Comparison of ENCODE assay signal across 27 mouse cellular contexts in genomic region chr15:97610767-97611166, GRCm38 (mm10).
"Had no signal": no experiment of that assay in that cellular context is flagged by ENCODE, and none has a peak within 500 bp of the region (broad histone marks: within the 10 kb centered on the region; RNA-seq: fewer than 3 reads in every experiment).

No protein-coding gene starts in this region.

- H3K9me3 ChIP-seq: embryonic facial prominence, embryonic 10.5 days; embryonic facial prominence, embryonic 13.5 days; embryonic facial prominence, embryonic 15.5 days; forebrain, embryonic 12.5 days; forebrain, embryonic 13.5 days; forebrain, embryonic 15.5 days had no signal

- ATAC-seq: forebrain, embryonic 13.5 days; forebrain, embryonic 14.5 days; forebrain, embryonic 15.5 days; forebrain, embryonic 16.5 days had no signal

- H3K27me3 ChIP-seq: embryonic facial prominence, embryonic 15.5 days; forebrain, embryonic 15.5 days had no signal

- H3K4me2 ChIP-seq: embryonic facial prominence, embryonic 12.5 days; embryonic facial prominence, embryonic 13.5 days; embryonic facial prominence, embryonic 15.5 days; forebrain, embryonic 12.5 days; forebrain, embryonic 13.5 days; forebrain, embryonic 15.5 days had no signal

- DNase-seq: cerebellum, adult 2 months; cerebellum, adult 8-10 months; cerebellum, adult 9-10 months; cerebellum, adult 9-11 months; cerebellum, postnatal 10 days; cerebellum, postnatal 14 days; cerebellum, postnatal 25 days; cerebellum, postnatal 36 days; embryo, embryonic 11 days; gastrocnemius, adult 2 months; gastrocnemius, postnatal 10 days; gastrocnemius, postnatal 14 days; gastrocnemius, postnatal 25 days; gastrocnemius, postnatal 36 days; heart, adult 18-20 months; heart, adult 2 months had no signal

- H3K9ac ChIP-seq: embryonic facial prominence, embryonic 12.5 days; embryonic facial prominence, embryonic 13.5 days; embryonic facial prominence, embryonic 15.5 days; forebrain, embryonic 12.5 days; forebrain, embryonic 13.5 days; forebrain, embryonic 15.5 days had no signal

- H3K4me3 ChIP-seq: embryonic facial prominence, embryonic 10.5 days; embryonic facial prominence, embryonic 12.5 days; embryonic facial prominence, embryonic 13.5 days; embryonic facial prominence, embryonic 15.5 days; erythroblast, embryonic 14.5 days; forebrain, embryonic 10.5 days; forebrain, embryonic 12.5 days; forebrain, embryonic 13.5 days; forebrain, embryonic 15.5 days; gastrocnemius, adult 2 months; heart, adult 2 months had no signal

- H3K36me3 ChIP-seq: embryonic facial prominence, embryonic 10.5 days; embryonic facial prominence, embryonic 12.5 days; embryonic facial prominence, embryonic 13.5 days; embryonic facial prominence, embryonic 15.5 days; forebrain, embryonic 10.5 days; forebrain, embryonic 12.5 days; forebrain, embryonic 15.5 days had no signal

- H3K27ac ChIP-seq: embryonic facial prominence, embryonic 10.5 days; embryonic facial prominence, embryonic 12.5 days; embryonic facial prominence, embryonic 13.5 days; embryonic facial prominence, embryonic 15.5 days; forebrain, embryonic 10.5 days; forebrain, embryonic 12.5 days; forebrain, embryonic 13.5 days; forebrain, embryonic 15.5 days; gastrocnemius, adult 2 months; heart, adult 2 months had no signal
